Mouse (Mus musculus) E14TG2a.4 (cell line): Measurements from ENCODE around the gene Pdk2.
A peak's percentile ranks its signal among the peaks of the same experiment; 100 is the strongest.

Experiments used
- H3K27me3 ChIP-seq: 2 replicates; pipeline ENCODE4 v1.6.1; 2014; ENCODE audit warnings: low read length, control low read depth; ENCODE audit not compliant: insufficient read depth
- H3K36me3 ChIP-seq: 2 replicates; pipeline ENCODE4 v1.6.1; 2014; ENCODE audit warnings: low read length, control low read depth; ENCODE audit not compliant: insufficient read depth
- H3K4me1 ChIP-seq: replicated peaks from 2 replicates; pipeline ENCODE4 v1.6.1; 2014; ENCODE audit warnings: low read depth, low read length, control low read depth
- H3K4me3 ChIP-seq: replicated peaks from 2 replicates; pipeline ENCODE4 v1.5.1; 2014; ENCODE audit warnings: mild to moderate bottlenecking, low read length
- H3K9me3 ChIP-seq: 2 replicates; pipeline ENCODE4 v1.6.1; 2014; ENCODE audit warnings: low read length, control low read depth
- CTCF ChIP-seq: conservative IDR thresholded peaks from 2 replicates; pipeline ENCODE4 v1.5.1; 2014; ENCODE audit warnings: low read length
- NANOG ChIP-seq: IDR thresholded peaks from 2 replicates; pipeline ENCODE4 v1.6.1; 2014; ENCODE audit warnings: borderline replicate concordance, low read length, mixed read lengths
- POU5F1 ChIP-seq: IDR thresholded peaks from 2 replicates; pipeline ENCODE4 v1.6.1; 2014; ENCODE audit warnings: low read length, borderline replicate concordance

Pdk2 gene

DNA sequence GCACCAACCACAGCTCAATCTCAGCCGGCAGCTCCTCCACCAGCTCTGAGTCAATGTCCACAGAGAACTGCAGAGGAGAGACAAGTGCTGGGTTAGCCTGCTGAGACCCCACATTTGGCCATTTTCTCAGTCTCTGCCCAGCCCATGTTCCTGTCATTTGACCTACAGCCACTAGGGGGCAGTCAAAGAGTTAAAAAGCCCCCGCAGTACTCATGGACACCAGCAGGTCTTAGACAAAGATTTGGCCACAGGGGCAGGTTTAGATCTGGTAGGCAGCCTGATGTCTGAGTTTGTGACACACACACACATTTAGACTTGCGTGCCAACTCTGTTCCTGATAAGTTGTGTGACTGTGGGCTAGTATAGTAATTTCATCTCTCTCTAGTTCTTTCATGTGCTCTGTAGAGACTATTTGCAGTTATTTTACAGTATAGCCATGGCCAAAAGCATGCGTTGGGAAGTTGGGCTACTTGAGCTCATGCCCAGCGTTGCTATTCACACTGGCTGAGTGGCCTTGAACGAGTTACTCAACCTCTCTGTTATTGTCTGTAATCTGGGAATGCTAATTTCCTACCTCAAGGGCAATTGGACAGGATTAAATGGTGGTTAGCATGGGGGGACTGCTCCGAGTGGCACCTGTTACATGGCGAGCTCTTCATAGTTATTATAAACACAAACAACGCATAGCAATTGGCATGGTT is 6.0 kb upstream of the Pdk2 start:
- no peaks in the 10 kb centered on the region for H3K9me3 ChIP-seq
- no peaks in the 10 kb centered on the region for H3K27me3 ChIP-seq
- TF ChIP-seq CTCF (peak; percentile 93), NANOG (no peak)
- H3K4me3 ChIP-seq, result no peak overlapping the region
- H3K36me3 ChIP-seq, result peaks cover 22% of the 10 kb centered on the region
- peaks cover 51% of the 10 kb centered on the region for H3K4me1 ChIP-seq

DNA sequence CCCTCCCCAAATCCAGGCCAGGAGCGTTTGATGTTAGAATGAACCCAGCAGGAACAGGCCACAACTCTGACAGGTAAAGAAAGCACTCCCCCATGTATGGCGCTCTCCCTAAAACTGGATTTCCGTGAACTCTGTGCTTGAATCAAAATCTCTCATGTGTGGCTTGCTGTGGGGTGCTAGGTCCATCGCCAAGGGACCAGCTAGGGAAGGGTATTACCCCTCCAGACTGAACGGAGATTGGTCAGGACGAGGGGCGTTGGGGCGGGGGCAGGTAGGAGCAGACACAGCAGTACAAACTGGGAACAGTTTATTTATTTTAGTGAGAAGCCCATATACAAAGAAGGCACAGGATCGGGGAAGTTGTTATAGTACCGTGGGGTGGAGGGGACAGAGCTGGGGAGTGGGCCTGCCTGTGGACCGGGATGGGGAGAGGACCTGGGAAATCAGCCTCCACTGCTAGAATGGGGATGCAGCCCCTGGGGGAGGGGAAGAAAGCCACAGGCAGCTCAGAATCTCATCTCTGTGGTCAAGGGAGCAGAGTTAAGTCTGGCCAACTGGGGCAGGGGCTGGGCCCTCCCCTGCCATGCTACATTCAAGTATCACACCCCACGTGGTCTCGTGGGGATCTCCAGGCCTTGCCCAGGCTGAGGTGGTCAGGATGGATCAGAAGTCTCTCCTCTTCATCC is 3.2 kb upstream of the Pdk2 start:
- no peaks in the 10 kb centered on the region for H3K9me3 ChIP-seq
- peaks cover 5% of the 10 kb centered on the region; the same call in 1 of the 2 replicates for H3K27me3 ChIP-seq
- peaks cover 4% of the 10 kb centered on the region; the same call in 1 of the 2 replicates for H3K36me3 ChIP-seq
- H3K4me3 ChIP-seq, result 0 out of 2 replicates have a peak overlapping the region, but pooled peaks have one; percentile 7
- TF ChIP-seq NANOG (no peak), POU5F1 (no peak), CTCF (no peak)
- peaks cover 68% of the 10 kb centered on the region for H3K4me1 ChIP-seq

DNA sequence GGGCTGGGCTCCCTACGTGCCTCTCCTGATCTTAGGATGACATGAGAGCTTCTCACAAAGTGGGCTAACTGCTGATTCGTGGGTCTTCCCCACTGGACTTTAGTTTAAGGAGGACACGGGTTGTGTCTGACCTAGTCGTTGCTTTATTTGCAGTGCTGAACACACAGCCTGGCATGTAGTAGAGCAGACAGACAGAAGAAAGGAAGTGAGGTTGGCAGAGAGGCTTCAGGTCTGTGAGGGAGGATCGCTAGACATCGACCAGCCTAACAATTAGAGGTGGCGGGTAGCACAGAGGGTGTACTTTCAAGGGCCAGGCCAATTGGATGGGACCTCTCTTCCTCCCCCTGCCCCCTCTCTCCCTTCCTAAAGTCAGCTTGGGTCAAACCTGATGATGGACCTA is 2.5 kb upstream of the Pdk2 start:
- no peak for TF ChIP-seq POU5F1
- no peak for TF ChIP-seq NANOG
- TF ChIP-seq CTCF, result no peak
- peaks cover 8% of the 10 kb centered on the region; the same call in 1 of the 2 replicates for H3K36me3 ChIP-seq
- peaks cover 5% of the 10 kb centered on the region; the same call in 1 of the 2 replicates for H3K27me3 ChIP-seq
- no peaks in the 10 kb centered on the region for H3K9me3 ChIP-seq
- peaks cover 68% of the 10 kb centered on the region for H3K4me1 ChIP-seq
- no peak overlapping the region for H3K4me3 ChIP-seq

DNA sequence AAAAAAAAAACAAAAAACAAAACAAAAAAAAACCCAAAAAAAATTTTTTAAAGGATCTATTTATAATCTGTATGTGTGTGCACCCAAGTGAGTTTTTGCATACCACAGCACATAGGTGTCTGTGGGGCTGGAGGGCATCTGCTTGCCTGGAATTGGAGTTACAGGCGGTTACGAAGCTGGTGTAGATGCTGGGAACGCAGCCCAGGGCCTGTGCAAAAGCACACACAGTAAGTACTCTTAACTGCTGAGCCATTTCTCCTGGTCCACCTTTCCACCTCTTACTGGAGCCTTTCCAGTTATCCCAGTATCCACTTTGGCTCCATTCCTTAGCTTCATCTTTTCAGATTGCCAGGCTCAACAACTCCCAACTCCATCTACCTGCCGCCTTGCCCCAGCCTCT is 1.9 kb upstream of the Pdk2 start:
- Histone ChIP-seq H3K4me1 (peaks cover 67% of the 10 kb centered on the region), H3K4me3 (no peak overlapping the region), H3K36me3 (peaks cover 8% of the 10 kb centered on the region; the same call in 1 of the 2 replicates), H3K9me3 (no peaks in the 10 kb centered on the region), H3K27me3 (peaks cover 5% of the 10 kb centered on the region; the same call in 1 of the 2 replicates)
- TF ChIP-seq CTCF (no peak), POU5F1 (no peak), NANOG (no peak)

DNA sequence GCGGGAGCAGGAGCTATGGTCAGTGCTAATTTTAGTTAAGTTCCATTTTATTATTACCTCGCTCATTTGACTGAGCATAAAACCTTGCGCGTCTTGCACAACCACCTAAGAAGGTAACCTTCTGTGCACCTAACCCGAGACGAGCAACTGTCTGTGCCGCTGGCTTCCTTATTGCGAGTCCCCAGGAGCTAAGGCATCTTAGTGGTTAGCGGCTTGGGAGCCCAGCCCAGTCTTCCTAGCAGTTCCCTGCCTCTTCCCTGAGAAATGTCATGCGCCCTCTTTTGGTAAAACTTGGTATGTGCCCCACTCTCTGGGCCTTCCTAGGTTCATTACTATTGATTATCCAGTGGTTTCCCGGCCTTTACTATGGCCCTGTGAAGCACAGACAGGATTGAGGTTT is 942 bp upstream of the Pdk2 start:
- Histone ChIP-seq H3K36me3 (peaks cover 8% of the 10 kb centered on the region; the same call in 1 of the 2 replicates), H3K4me3 (peak overlapping the region; percentile 88), H3K9me3 (no peaks in the 10 kb centered on the region), H3K27me3 (peaks cover 5% of the 10 kb centered on the region; the same call in 1 of the 2 replicates), H3K4me1 (peaks cover 59% of the 10 kb centered on the region)
- TF ChIP-seq CTCF, result peak; percentile 81
- no peak for TF ChIP-seq POU5F1

DNA sequence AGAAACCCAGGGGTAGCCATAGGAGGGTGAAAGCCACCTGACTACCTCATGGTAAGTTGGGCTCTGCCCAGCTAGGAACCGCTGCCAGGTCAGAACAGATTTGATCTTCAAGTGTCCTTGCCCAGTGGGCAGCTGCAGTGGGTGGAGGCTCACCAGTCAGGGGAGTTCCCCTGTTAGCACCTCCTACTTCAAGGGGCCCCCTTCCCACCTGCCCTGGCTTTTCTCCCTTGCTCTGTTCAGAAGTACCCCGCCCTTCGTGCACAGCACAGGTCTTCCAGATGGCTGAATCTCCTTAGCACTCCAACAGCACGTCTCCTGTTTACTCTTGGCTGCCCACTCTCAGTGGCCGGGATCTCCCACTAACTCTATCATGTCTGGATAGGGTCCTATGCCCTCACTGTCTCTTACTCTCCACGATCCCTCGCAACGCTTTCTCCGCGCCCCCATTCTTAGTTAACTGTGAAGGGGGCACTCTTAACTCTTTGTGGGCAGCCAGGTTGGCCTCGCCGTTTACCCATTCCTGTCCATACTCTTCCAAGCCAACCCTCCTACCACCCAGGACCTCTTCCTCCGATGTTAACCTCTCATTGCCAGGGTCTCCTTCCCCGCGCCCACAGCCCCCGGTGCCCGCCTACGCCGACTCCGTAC is 539 bp downstream of the Pdk2 start:
- H3K9me3 ChIP-seq, result no peaks in the 10 kb centered on the region
- TF ChIP-seq NANOG (no peak), CTCF (no peak), POU5F1 (no peak)
- peaks cover 49% of the 10 kb centered on the region for H3K4me1 ChIP-seq
- H3K27me3 ChIP-seq, result peaks cover 5% of the 10 kb centered on the region; the same call in 1 of the 2 replicates
- H3K4me3 ChIP-seq, result peak overlapping the region; percentile 88
- peaks cover 8% of the 10 kb centered on the region; the same call in 1 of the 2 replicates for H3K36me3 ChIP-seq

DNA sequence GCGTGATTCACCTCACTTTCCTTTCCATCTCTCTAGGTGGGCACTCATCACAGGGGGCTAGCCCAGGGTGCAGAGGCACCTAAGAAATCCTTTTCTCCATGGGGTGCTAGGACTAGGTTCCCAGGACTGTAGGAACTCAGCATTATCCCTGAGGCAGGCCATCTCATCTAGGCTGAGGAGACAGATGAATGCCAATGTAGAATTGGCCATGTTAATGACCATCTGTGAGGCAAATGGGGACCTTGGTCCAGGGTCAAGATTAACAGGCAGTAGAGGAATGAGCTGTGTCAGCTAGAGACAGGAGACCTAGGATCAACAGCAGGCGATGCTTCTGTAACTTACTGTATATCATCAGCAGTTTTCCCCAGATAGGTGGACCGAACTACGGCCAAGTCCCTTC is 1.4 kb downstream of the Pdk2 start:
- Histone ChIP-seq H3K4me3 (no peak overlapping the region), H3K27me3 (peaks cover 5% of the 10 kb centered on the region; the same call in 1 of the 2 replicates), H3K36me3 (peaks cover 5% of the 10 kb centered on the region; the same call in 1 of the 2 replicates), H3K9me3 (no peaks in the 10 kb centered on the region), H3K4me1 (peaks cover 49% of the 10 kb centered on the region)
- TF ChIP-seq POU5F1 (no peak), CTCF (no peak), NANOG (no peak)
